Mouse (Mus musculus) limb, embryonic 14.5 days (tissue): ENCODE data around the gene Eef2. TPM values are rescaled to one million over a fixed set of nuclear protein-coding genes. Genes with fewer than 3 reads are reported as not detected.

Experiments used
- ATAC-seq: fragments of 200-750 bp; cut with Nextera tagmentation; 2 replicates; pipeline ENCODE4 v1.8.0; 2017; ENCODE audit warnings: low read depth, moderate number of reproducible peaks, moderate TSS enrichment; ENCODE audit not compliant: low FRiP score
- DNase-seq: peaks from one replicate; pipeline ENCODE4 v3.0.0-alpha.2; 2015; ENCODE audit warnings: low spot score
- H3K27ac ChIP-seq: fragments of 300-500 bp; sonication (generic); replicated peaks from 2 replicates; pipeline ENCODE4 v1.5.1; 2014; ENCODE audit warnings: low read depth, mild to moderate bottlenecking, low read length, moderate library complexity, mixed read lengths
- H3K27me3 ChIP-seq: fragments of 300-500 bp; sonication (generic); 2 replicates; pipeline ENCODE4 v1.6.1; 2014; ENCODE audit warnings: low read length, mixed read lengths; ENCODE audit not compliant: control insufficient read depth, insufficient read depth
- H3K36me3 ChIP-seq: fragments of 300-500 bp; sonication (generic); 2 replicates; pipeline ENCODE4 v1.6.1; 2014; ENCODE audit warnings: mild to moderate bottlenecking, low read length, moderate library complexity, mixed read lengths; ENCODE audit not compliant: control insufficient read depth, insufficient read depth
- H3K4me1 ChIP-seq: fragments of 300-500 bp; sonication (generic); 2 replicates; pipeline ENCODE4 v1.6.1; 2014; ENCODE audit warnings: antibody characterized with exemption, low read length, mixed read lengths; ENCODE audit not compliant: control insufficient read depth, insufficient read depth
- H3K4me2 ChIP-seq: fragments of 300-500 bp; sonication (generic); replicated peaks from 2 replicates; pipeline ENCODE4 v1.6.1; 2014; ENCODE audit warnings: low read depth, mild to moderate bottlenecking, low read length, moderate library complexity; ENCODE audit not compliant: severe bottlenecking
- H3K4me3 ChIP-seq: fragments of 300-500 bp; sonication (generic); replicated peaks from 2 replicates; pipeline ENCODE4 v1.5.1; 2014; ENCODE audit warnings: low read length
- H3K9ac ChIP-seq: fragments of 300-500 bp; sonication (generic); 2 replicates; pipeline ENCODE4 v1.6.1; 2014; ENCODE audit warnings: mild to moderate bottlenecking, low read depth, low read length, moderate library complexity; ENCODE audit not compliant: severe bottlenecking
- H3K9me3 ChIP-seq: fragments of 300-500 bp; sonication (generic); 2 replicates; pipeline ENCODE4 v1.6.1; 2016; ENCODE audit warnings: low read length; ENCODE audit not compliant: control insufficient read depth
- POLR2A ChIP-seq: fragments of 200-500 bp; IDR thresholded peaks from 2 replicates; pipeline ENCODE4 v1.8.0; 2012; ENCODE audit warnings: inconsistent platforms, mild to moderate bottlenecking, moderate library complexity, borderline replicate concordance; ENCODE audit not compliant: insufficient read depth, insufficient read length; ENCODE audit errors: extremely low read depth
- whole genome bisulfite sequencing: fragments of 180-500 bp; shearing (Covaris S2); extraction: QIAGEN DNeasy Blood & Tissue Kit; methylation state at CpG from one replicate; pipeline ENCODE4 v1.1.7; 2014; 5-methylcytosine and 5-hydroxymethylcytosine counted together
- polyA plus RNA-seq, 2 experiments: library from polyadenylated mRNA; depleted of rRNA in 1 of 2; stranded (reverse) in 1 of 2; unstranded in 1 of 2; fragments of >200 nt; fragmentation: Nextera tagmentation in 1 of 2; extraction: Ambion mirVana in 1 of 2; gene quantifications; 2 replicates each; pipeline versions ENCODE4 v1.2.1 to v1.2.3; 2012 to 2014

Eef2 gene
- polyA plus RNA-seq, 2 experiments = 544 to 1,329 TPM

DNA sequence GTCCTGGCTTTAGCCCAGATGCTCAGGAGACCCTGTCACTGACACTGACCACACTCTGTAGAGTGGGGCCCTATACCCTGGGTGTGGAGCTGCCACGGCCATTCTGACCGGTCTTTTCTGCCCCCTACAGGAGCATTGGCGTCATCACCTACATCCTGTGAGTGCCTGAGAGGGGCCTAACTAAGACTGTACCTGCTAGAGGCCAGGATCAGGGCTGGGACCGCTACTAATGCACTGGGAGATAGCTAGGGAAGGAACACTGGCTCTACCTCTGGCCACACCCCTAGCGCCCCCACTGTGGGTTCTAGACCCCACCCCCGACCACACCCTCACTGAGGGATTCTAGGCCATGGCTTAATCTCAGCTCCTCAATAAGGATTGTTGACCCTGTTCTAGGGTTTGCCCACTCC, 14.5 kb downstream of the Eef2 start:
- Histone ChIP-seq H3K9me3 (no peaks in the 10 kb centered on the region), H3K4me2 (no peak overlapping the region), H3K27me3 (peaks cover 15% of the 10 kb centered on the region), H3K27ac (no peak overlapping the region), H3K4me1 (peaks cover 22% of the 10 kb centered on the region), H3K9ac (no peak overlapping the region), H3K4me3 (no peak overlapping the region), H3K36me3 (peaks cover 37% of the 10 kb centered on the region)
- WGBS = 66% methylated on average over 6 of the region's 6 CpGs
- no peak for DNase-seq
- no peak for TF ChIP-seq POLR2A
- ATAC-seq = no peak

- DNase-seq (no peak), ATAC-seq (no peak)
- Histone ChIP-seq H3K27me3 (peaks cover 21% of the 10 kb centered on the region), H3K4me3 (peak overlapping the region; percentile 66; the same call in 1 of the 2 replicates), H3K9ac (no peak overlapping the region), H3K27ac (no peak overlapping the region), H3K4me1 (peaks cover 22% of the 10 kb centered on the region), H3K36me3 (peaks cover 35% of the 10 kb centered on the region), H3K4me2 (peak overlapping the region; percentile 98), H3K9me3 (no peaks in the 10 kb centered on the region)
- 85% methylated on average over 18 of the region's 18 CpGs for WGBS
- no peak for TF ChIP-seq POLR2A
These were observed 15.0 kb downstream of the Eef2 start for GRCm38 (mm10) chr10:81191342-81191982.

GRCm38 (mm10) chr10:81192270-81192967, 16.0 kb downstream of the Eef2 start:
- peak; percentile 70 for DNase-seq
- H3K9ac ChIP-seq = peak overlapping the region; percentile 67
- H3K4me3 ChIP-seq = peak overlapping the region; percentile 66
- no peaks in the 10 kb centered on the region for H3K9me3 ChIP-seq
- peaks cover 25% of the 10 kb centered on the region for H3K36me3 ChIP-seq
- H3K27me3 ChIP-seq = peaks cover 24% of the 10 kb centered on the region
- H3K4me1 ChIP-seq = peaks cover 22% of the 10 kb centered on the region
- peak overlapping the region; percentile 98 for H3K4me2 ChIP-seq
- peak overlapping the region; percentile 84 for H3K27ac ChIP-seq
- TF ChIP-seq POLR2A = no peak
- WGBS = 1% methylated on average over 51 of the region's 93 CpGs
- ATAC-seq = peak; percentile 86

DNA sequence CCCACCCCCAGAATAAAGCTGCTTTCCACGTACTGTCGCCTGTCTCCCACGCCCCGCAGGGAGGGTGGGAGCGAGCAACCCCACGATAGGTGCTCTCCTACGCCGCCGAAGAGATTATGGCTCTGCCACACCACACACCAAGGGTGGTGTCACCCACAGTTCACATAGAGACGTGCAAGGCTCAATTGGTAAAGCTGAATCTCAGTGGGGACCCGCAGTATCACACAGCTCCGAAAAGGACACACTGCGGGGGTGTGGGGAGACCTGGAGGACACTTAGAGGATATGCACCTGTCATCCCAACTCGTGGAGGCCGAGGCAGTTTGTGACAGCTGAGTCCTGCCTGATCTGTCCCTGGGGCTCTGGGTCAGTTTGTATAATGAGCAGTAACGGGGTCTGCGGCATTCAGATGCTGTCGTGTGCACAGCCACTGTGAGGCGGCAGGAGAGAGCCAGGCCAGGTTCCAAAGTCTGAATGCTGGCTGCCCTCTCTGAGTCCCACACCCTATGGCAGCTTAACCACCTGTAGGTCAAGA, 16.6 kb downstream of the Eef2 start:
- TF ChIP-seq POLR2A = no peak
- DNase-seq = no peak

GRCm38 (mm10) chr10:81193991-81194774, 17.8 kb downstream of the Eef2 start:
- WGBS = 12% methylated on average over 37 of the region's 37 CpGs
- Histone ChIP-seq H3K36me3 (peaks cover 17% of the 10 kb centered on the region), H3K9ac (peak overlapping the region; percentile 40), H3K9me3 (no peaks in the 10 kb centered on the region), H3K27me3 (peaks cover 24% of the 10 kb centered on the region), H3K4me3 (0 out of 2 replicates have a peak overlapping the region, but pooled peaks have one; percentile 1), H3K4me1 (peaks cover 22% of the 10 kb centered on the region), H3K4me2 (peak overlapping the region; percentile 5; the same call in 1 of the 2 replicates), H3K27ac (no peak overlapping the region)
- ATAC-seq (0 out of 2 replicates have a peak, but pooled peaks have one; percentile 10), DNase-seq (peak; percentile 56)
- TF ChIP-seq POLR2A = no peak

More for the DNA sequence above, 16.6 kb downstream of the Eef2 start:
- peaks cover 24% of the 10 kb centered on the region for H3K27me3 ChIP-seq
- peak overlapping the region; percentile 66 for H3K4me3 ChIP-seq
- peak overlapping the region; percentile 84 for H3K27ac ChIP-seq
- WGBS = 5% methylated on average over 19 of the region's 19 CpGs
- peak; percentile 21 for ATAC-seq
- peaks cover 19% of the 10 kb centered on the region for H3K36me3 ChIP-seq
- peak overlapping the region; percentile 98 for H3K4me2 ChIP-seq
- H3K4me1 ChIP-seq = peaks cover 22% of the 10 kb centered on the region
- H3K9ac ChIP-seq = peak overlapping the region; percentile 67
- H3K9me3 ChIP-seq = no peaks in the 10 kb centered on the region
